Mouse (Mus musculus): ENCODE results near the gene Lpar3. TPM values are rescaled to one million over a fixed set of nuclear protein-coding genes. Genes with fewer than 3 reads are reported as not detected.
"Not testable (repeated sequence)": the region's sequence is repeated elsewhere in the genome, so short reads cannot be mapped to it uniquely, and the experiment has no call there.

Gene Lpar3
- polyA plus RNA-seq, 1 experiment from 2014 or later: 2.1 TPM

DNA sequence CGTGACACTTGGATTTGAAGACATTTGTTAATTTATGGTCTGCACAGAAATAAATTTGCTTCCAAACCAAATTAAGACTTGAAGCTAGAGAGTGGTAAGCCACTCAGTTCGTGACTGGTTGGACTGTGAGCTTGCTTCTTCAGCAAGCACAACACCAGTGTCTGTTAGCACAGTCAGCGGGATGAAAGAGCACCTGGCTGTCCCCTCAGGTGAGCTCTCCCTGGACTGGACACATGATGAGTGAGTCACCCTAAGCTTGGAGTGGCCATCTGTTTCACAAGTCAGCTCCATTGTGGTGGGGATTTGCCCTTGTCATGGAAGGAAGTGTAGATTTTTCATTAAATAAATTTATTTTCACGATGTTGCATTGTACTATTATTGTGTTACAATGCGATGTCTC, 25.6 kb upstream of the Lpar3 start:
- Histone ChIP-seq H3K4me1 (no peaks in the 10 kb centered on the region), H3K9ac (no peak overlapping the region), H3K9me3 (no peaks in the 10 kb centered on the region), H3K27ac (no peak overlapping the region), H3K4me2 (no peak overlapping the region), H3K4me3 (no peak overlapping the region), H3K36me3 (no peaks in the 10 kb centered on the region), H3K27me3 (no peaks in the 10 kb centered on the region)
- WGBS: 86% methylated on average over 5 of the region's 5 CpGs
- ATAC-seq (ENCODE audit: insufficient number of reproducible peaks, low FRiP score, low TSS enrichment, low read depth): no peak

GRCm38 (mm10) chr3:146196301-146196700, 24.5 kb upstream of the Lpar3 start:
- no peak for ATAC-seq (ENCODE audit: insufficient number of reproducible peaks, low FRiP score, low TSS enrichment, low read depth)
- Histone ChIP-seq H3K9ac (no peak overlapping the region), H3K36me3 (no peaks in the 10 kb centered on the region), H3K27me3 (no peaks in the 10 kb centered on the region), H3K4me1 (no peaks in the 10 kb centered on the region), H3K9me3 (no peaks in the 10 kb centered on the region), H3K27ac (no peak overlapping the region), H3K4me3 (no peak overlapping the region), H3K4me2 (no peak overlapping the region)
- WGBS: 66% methylated on average over 6 of the region's 6 CpGs

GRCm38 (mm10) chr3:146196780-146197743, 23.7 kb upstream of the Lpar3 start:
- Histone ChIP-seq H3K27ac (no peak overlapping the region), H3K27me3 (no peaks in the 10 kb centered on the region), H3K36me3 (no peaks in the 10 kb centered on the region), H3K9ac (no peak overlapping the region), H3K4me1 (no peaks in the 10 kb centered on the region), H3K9me3 (no peaks in the 10 kb centered on the region), H3K4me2 (no peak overlapping the region), H3K4me3 (no peak overlapping the region)
- no peak for ATAC-seq (ENCODE audit: insufficient number of reproducible peaks, low FRiP score, low TSS enrichment, low read depth)
- 77% methylated on average over 17 of the region's 17 CpGs for WGBS

DNA sequence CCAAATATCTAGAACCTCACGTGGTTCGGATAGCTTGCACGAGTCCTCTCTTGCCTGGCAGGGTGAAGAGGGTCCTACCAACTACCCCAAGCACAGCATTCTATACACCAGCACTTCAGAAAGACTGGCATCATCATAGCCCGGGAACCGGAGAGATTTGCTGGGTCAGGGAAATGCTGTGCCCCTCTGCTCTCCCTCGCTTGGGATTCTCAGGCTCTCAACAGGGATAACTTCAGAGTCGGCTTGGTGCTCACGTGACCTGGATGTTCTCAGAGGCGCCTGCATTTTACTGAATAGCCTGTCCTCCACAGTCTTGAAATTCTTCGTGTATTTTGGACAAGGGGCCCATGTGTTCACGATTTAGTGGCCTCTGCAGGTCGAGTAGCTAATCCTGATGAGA, 23.0 kb upstream of the Lpar3 start:
- no peak for ATAC-seq (ENCODE audit: insufficient number of reproducible peaks, low FRiP score, low TSS enrichment, low read depth)
- no peaks in the 10 kb centered on the region for H3K9me3 ChIP-seq
- no peak overlapping the region for H3K4me2 ChIP-seq
- H3K27me3 ChIP-seq: no peaks in the 10 kb centered on the region
- no peaks in the 10 kb centered on the region for H3K4me1 ChIP-seq
- no peak overlapping the region for H3K27ac ChIP-seq
- no peak overlapping the region for H3K9ac ChIP-seq
- H3K4me3 ChIP-seq: no peak overlapping the region
- 75% methylated on average over 12 of the region's 12 CpGs for WGBS
- no peaks in the 10 kb centered on the region for H3K36me3 ChIP-seq

GRCm38 (mm10) chr3:146198803-146199481, 21.8 kb upstream of the Lpar3 start:
- Histone ChIP-seq H3K27me3 (no peaks in the 10 kb centered on the region), H3K27ac (no peak overlapping the region), H3K9me3 (no peaks in the 10 kb centered on the region), H3K4me3 (no peak overlapping the region), H3K36me3 (no peaks in the 10 kb centered on the region), H3K4me1 (no peaks in the 10 kb centered on the region), H3K4me2 (no peak overlapping the region), H3K9ac (no peak overlapping the region)
- no peak for ATAC-seq (ENCODE audit: insufficient number of reproducible peaks, low FRiP score, low TSS enrichment, low read depth)
- WGBS: 55% methylated on average over 11 of the region's 11 CpGs

DNA sequence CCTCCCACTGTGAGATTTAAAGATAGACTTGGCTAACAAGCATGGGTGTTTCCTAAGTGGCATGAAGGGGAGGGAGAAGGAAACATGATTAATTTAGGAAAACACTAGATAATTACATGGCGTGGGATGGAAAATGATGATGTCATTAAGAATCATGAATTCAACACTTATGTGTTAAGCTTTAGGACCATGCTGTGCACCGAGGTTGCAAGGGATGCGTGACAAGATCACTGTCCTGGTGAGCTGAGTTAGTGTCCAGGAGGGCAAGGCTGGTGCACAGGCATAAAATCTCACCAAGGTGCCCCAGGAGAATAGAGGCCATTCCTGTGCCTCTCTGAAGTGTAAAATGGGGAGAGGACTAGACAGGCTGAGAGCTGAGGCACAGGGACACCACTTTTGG, 21.3 kb upstream of the Lpar3 start:
- no peaks in the 10 kb centered on the region for H3K27me3 ChIP-seq
- H3K36me3 ChIP-seq: no peaks in the 10 kb centered on the region
- H3K4me2 ChIP-seq: no peak overlapping the region
- no peak for ATAC-seq (ENCODE audit: insufficient number of reproducible peaks, low FRiP score, low TSS enrichment, low read depth)
- no peak overlapping the region for H3K4me3 ChIP-seq
- no peak overlapping the region for H3K27ac ChIP-seq
- 69% methylated on average over 3 of the region's 3 CpGs for WGBS
- H3K4me1 ChIP-seq: no peaks in the 10 kb centered on the region
- no peaks in the 10 kb centered on the region for H3K9me3 ChIP-seq
- H3K9ac ChIP-seq: no peak overlapping the region

DNA sequence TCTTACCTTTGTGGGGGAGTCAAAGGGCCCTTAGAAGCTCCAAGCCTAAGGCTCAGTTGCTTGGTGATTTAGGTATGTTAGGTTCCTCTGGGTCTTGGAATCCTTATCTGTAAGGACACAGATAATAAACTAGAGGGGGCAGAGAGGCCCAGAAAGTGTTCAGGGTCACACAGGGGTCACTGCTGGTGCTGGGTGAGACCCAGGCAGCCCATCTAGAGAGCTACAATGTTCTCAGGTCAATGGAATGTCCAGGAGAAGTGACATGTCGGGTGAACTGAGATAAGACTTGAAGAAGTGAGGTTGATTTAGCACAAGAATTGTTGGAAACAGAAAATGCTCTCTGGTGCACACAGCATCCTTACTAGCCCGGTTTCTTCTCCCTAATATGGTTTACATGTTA, 16.4 kb upstream of the Lpar3 start:
- Histone ChIP-seq H3K4me1 (no peaks in the 10 kb centered on the region), H3K27me3 (no peaks in the 10 kb centered on the region), H3K9ac (no peak overlapping the region), H3K36me3 (no peaks in the 10 kb centered on the region), H3K27ac (no peak overlapping the region), H3K4me3 (no peak overlapping the region), H3K4me2 (no peak overlapping the region), H3K9me3 (no peaks in the 10 kb centered on the region)
- no peak for ATAC-seq (ENCODE audit: insufficient number of reproducible peaks, low FRiP score, low TSS enrichment, low read depth)
- WGBS: 58% methylated on average over 2 of the region's 2 CpGs

DNA sequence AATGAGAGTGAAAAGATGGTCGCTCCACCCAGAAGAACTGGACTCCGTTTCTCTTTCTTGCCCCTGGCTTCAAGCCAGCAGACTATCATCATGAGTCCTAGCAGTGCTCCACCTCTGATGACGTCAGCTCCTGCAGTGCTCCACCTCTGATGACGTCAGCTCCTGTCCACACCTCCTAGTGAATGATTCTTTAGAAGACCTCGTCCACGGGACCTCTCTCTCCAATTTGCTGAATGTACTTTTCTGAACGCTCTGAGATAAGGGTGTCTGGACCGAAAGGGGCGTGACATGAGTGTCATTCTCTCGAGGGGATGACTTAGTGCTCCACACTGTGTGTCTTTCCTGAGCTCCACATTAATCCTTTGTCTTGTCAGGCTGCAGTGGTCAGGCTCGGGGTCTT, 15.5 kb upstream of the Lpar3 start:
- H3K27ac ChIP-seq: no peak overlapping the region
- H3K27me3 ChIP-seq: no peaks in the 10 kb centered on the region
- H3K9ac ChIP-seq: no peak overlapping the region
- 70% methylated on average over 11 of the region's 11 CpGs for WGBS
- H3K4me2 ChIP-seq: no peak overlapping the region
- ATAC-seq (ENCODE audit: insufficient number of reproducible peaks, low FRiP score, low TSS enrichment, low read depth): no peak
- no peaks in the 10 kb centered on the region for H3K4me1 ChIP-seq
- H3K36me3 ChIP-seq: no peaks in the 10 kb centered on the region
- H3K9me3 ChIP-seq: no peaks in the 10 kb centered on the region
- no peak overlapping the region for H3K4me3 ChIP-seq

DNA sequence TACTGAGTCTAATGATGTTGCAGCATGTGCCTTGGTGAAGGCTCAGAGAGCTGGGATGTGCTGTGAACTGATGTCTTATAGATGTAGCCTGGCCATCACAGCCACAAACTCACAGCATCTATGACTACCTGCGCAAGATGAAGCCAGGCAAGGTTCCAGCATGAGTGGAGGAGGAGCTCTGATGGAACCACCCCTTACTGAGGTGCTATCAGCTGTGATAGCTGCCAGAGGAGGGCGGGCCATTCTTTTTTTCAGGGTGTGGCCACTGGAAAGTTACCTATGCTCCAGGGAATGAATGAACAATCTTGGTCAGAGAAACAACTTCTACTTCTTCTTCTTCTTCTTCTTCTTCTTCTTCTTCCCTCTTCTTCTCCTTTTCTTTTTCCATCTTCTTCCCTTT, 14.1 kb upstream of the Lpar3 start:
- H3K27me3 ChIP-seq: no peaks in the 10 kb centered on the region
- no peaks in the 10 kb centered on the region for H3K9me3 ChIP-seq
- no peak overlapping the region for H3K4me3 ChIP-seq
- H3K4me2 ChIP-seq: no peak overlapping the region
- ATAC-seq (ENCODE audit: insufficient number of reproducible peaks, low FRiP score, low TSS enrichment, low read depth): no peak
- H3K27ac ChIP-seq: no peak overlapping the region
- H3K36me3 ChIP-seq: no peaks in the 10 kb centered on the region
- 76% methylated on average over 2 of the region's 2 CpGs for WGBS
- no peak overlapping the region for H3K9ac ChIP-seq
- H3K4me1 ChIP-seq: no peaks in the 10 kb centered on the region

GRCm38 (mm10) chr3:146207440-146207839, 13.3 kb upstream of the Lpar3 start:
- Histone ChIP-seq H3K9ac (no peak overlapping the region), H3K27ac (no peak overlapping the region), H3K4me2 (no peak overlapping the region), H3K4me1 (no peaks in the 10 kb centered on the region), H3K36me3 (no peaks in the 10 kb centered on the region), H3K4me3 (no peak overlapping the region), H3K9me3 (no peaks in the 10 kb centered on the region), H3K27me3 (no peaks in the 10 kb centered on the region)
- no peak for ATAC-seq (ENCODE audit: insufficient number of reproducible peaks, low FRiP score, low TSS enrichment, low read depth)
- 73% methylated on average over 2 of the region's 2 CpGs for WGBS

DNA sequence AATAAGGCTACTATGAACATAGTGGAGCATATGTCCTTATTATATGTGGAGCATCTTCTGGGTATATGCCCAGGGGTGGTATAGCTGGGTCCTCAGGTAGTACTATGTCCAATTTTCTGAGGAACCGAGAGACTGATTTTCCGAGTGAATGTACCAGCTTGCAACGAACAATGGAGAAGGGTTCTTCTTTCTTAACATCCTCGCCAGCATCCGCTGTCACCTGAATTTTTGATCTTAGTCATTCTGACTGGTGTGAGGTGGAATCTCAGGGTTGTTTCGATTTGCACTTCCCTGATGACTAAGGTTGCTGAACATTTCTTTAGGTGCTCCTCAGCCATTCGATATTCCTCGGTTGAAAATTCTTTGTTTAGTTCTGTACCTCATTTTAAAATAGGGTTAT, 11.0 kb upstream of the Lpar3 start:
- not testable (repeated sequence) for H3K27ac ChIP-seq; H3K4me1 ChIP-seq; H3K9ac ChIP-seq; ATAC-seq (ENCODE audit: insufficient number of reproducible peaks, low FRiP score, low TSS enrichment, low read depth); H3K4me3 ChIP-seq; H3K4me2 ChIP-seq; H3K27me3 ChIP-seq; H3K9me3 ChIP-seq; H3K36me3 ChIP-seq
- WGBS: 87% methylated on average over 8 of the region's 8 CpGs

DNA sequence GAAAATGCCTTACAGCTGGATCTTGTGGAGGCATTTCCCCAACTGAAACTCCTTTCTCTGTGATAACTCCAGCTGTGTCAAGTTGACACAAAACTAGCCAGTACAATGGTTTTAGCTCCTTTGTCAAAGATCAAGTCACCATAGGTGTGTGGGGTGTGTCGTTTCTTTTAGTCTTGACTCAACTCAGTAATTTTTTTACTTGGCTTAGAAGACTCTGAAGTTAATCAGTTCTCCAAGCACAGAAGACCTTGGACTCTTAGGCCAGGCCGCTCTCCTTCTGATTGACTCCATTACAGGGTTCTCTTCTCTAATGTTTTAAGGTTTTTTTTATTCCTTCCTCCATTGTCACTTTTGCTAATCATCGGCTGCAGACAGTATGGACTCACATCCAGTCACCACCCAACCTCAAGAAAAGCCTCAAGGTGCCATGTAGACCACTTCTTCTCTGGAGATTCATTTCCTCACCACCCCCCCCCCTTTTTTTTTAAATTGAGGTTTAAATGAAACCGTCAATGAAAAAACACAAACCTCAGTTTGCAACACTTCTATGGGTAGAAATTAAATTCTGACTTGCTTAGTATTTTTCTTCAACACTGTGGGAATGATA, 9.5 kb upstream of the Lpar3 start:
- no peak overlapping the region for H3K4me2 ChIP-seq
- WGBS: 89% methylated on average over 4 of the region's 4 CpGs

More for the DNA sequence above, 9.5 kb upstream of the Lpar3 start:
- Histone ChIP-seq H3K4me3 (no peak overlapping the region), H3K9me3 (no peaks in the 10 kb centered on the region), H3K27ac (no peak overlapping the region), H3K4me1 (no peaks in the 10 kb centered on the region), H3K36me3 (no peaks in the 10 kb centered on the region), H3K9ac (no peak overlapping the region), H3K27me3 (no peaks in the 10 kb centered on the region)
- ATAC-seq (ENCODE audit: insufficient number of reproducible peaks, low FRiP score, low TSS enrichment, low read depth): no peak

Measured in limb, embryonic 15.5 days (tissue).